Mouse (Mus musculus): Measurements from ENCODE around the gene Cacfd1. TPM values are rescaled to one million over a fixed set of nuclear protein-coding genes. Genes with fewer than 3 reads are reported as not detected.

Cacfd1 gene
- 10 to 100 TPM in 1 of 2 experiments, 1 to 10 TPM in 1; 8.0 to 30.6 TPM for polyA plus RNA-seq (2012; fragmentation: generic; extraction: Trizol)

GRCm38 (mm10) chr2:27009714-27010244 is at the start of gene Cacfd1:
Gene Cacfd1 (plus strand): TSS chr2:27009926.

GRCm38 (mm10) chr2:26963923-26964723 is 45.6 kb upstream of the Cacfd1 start, which contains the start of gene Rexo4:
Gene Rexo4 (minus strand): TSS chr2:26964386.

GRCm38 (mm10) chr2:26973116-26973515 is 36.6 kb upstream of the Cacfd1 start, which contains the start of gene Adamts13:
Gene Adamts13 (plus strand): TSS chr2:26973416.

DNA sequence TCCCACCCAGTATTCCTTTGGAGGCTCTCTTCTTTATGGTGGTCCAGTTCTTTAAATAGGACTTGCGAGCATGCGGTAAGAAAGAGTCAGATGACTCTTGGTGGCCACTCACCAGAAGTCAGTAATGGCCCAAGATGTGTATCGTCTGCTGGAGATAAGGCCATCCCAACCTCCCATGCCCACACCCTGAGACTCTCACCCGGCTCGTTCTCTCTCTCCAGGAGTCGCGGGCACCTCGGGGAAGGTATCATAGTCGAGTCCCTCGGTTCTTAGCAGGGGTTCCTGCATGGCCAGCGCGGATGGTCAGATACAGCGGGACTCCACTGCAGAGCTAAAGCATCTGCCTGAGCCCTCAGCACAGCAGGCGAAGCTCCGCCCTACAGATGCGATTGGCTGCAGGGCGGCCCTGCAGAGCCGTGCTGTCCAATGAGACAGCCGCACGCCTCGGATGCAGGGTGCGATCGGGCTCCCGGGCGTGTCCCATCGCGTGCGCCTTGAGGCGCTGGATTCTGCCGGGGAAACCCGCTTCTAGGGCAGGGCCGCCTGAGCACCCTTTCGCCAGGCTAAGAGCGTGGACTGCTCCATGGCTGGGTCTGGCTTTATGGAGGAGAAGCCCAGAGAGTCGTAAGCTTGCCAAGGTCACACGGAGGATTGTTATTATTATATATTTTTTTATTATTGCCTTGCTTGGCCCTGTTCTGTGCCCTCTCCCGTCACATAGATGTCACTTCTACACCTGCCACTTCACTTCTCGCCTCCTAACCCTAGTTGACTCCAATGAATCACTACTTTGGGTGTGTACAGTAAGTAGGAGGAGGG is 18.1 kb downstream of the Cacfd1 start, which contains the start of gene Slc2a6:
Gene Slc2a6, minus strand, starts transcription at position 381 of the 819 bp plus-strand sequence.

Other genes starting within 250 kb of the Cacfd1 start
- not detected for gene Abo, start 144.9 kb upstream of the Cacfd1 start, polyA plus RNA-seq (2012; fragmentation: generic; extraction: Trizol)
- gene Surf6, start 107.0 kb upstream of the Cacfd1 start, polyA plus RNA-seq (2012; fragmentation: generic; extraction: Trizol), result 10 to 100 TPM in 1 of 2 experiments, 1 to 10 TPM in 1; 6.2 to 11.8 TPM
- gene Med22, start 99.2 kb upstream of the Cacfd1 start, polyA plus RNA-seq (2012; fragmentation: generic; extraction: Trizol), result 10 to 100 TPM; 18.1 to 33.0 TPM
- 1,000 to 10,000 TPM; 2,251 to 2,959 TPM for gene Rpl7a, start 99.2 kb upstream of the Cacfd1 start, polyA plus RNA-seq (2012; fragmentation: generic; extraction: Trizol)
- 10 to 100 TPM; 14.8 to 23.7 TPM for gene Surf2, start 93.6 kb upstream of the Cacfd1 start, polyA plus RNA-seq (2012; fragmentation: generic; extraction: Trizol)
- 10 to 100 TPM; 46.8 to 97.0 TPM for gene Surf1, start 93.4 kb upstream of the Cacfd1 start, polyA plus RNA-seq (2012; fragmentation: generic; extraction: Trizol)
- 100 to 1,000 TPM in 1 of 2 experiments, 10 to 100 TPM in 1; 94.2 to 135 TPM for gene Surf4, start 76.0 kb upstream of the Cacfd1 start, polyA plus RNA-seq (2012; fragmentation: generic; extraction: Trizol)
- under 1 TPM in 1 of 2 experiments, not detected in 1; 0.08 TPM for gene Stkld1, start 75.9 kb upstream of the Cacfd1 start, polyA plus RNA-seq (2012; fragmentation: generic; extraction: Trizol)
- 10 to 100 TPM; 10.3 to 29.9 TPM for gene Rexo4, start 45.5 kb upstream of the Cacfd1 start, polyA plus RNA-seq (2012; fragmentation: generic; extraction: Trizol)
- gene Adamts13, start 36.5 kb upstream of the Cacfd1 start, polyA plus RNA-seq (2012; fragmentation: generic; extraction: Trizol), result not detected
- gene Slc2a6, start 18.1 kb downstream of the Cacfd1 start, polyA plus RNA-seq (2012; fragmentation: generic; extraction: Trizol), result under 1 TPM; 0.51 to 0.78 TPM
- gene Mymk, start 62.3 kb downstream of the Cacfd1 start, polyA plus RNA-seq (2012; fragmentation: generic; extraction: Trizol), result not detected
- gene Adamtsl2, start 69.5 kb downstream of the Cacfd1 start, polyA plus RNA-seq (2012; fragmentation: generic; extraction: Trizol), result under 1 TPM; 0.16 to 0.19 TPM
- gene Fam163b, start 132.6 kb downstream of the Cacfd1 start, polyA plus RNA-seq (2012; fragmentation: generic; extraction: Trizol), result not detected
- not detected for gene Dbh, start 155.3 kb downstream of the Cacfd1 start, polyA plus RNA-seq (2012; fragmentation: generic; extraction: Trizol)
- gene Sardh, start 238.4 kb downstream of the Cacfd1 start, polyA plus RNA-seq (2012; fragmentation: generic; extraction: Trizol), result 10 to 100 TPM; 23.5 to 63.6 TPM

Data from C3H10T1/2 (cell line).